Mouse (Mus musculus): ENCODE results near the gene Caskin2. TPM values are rescaled to one million over a fixed set of nuclear protein-coding genes. Genes with fewer than 3 reads are reported as not detected.
A peak's percentile ranks its signal among the peaks of the same experiment; 100 is the strongest.

The Caskin2 gene
- polyA plus RNA-seq, 1 experiment from 2014 or later = 21.5 TPM

- Histone ChIP-seq H3K9me3 (ENCODE audit: low read length) (peaks cover 8% of the 10 kb centered on the region; the same call in 1 of the 2 replicates), H3K4me1 (ENCODE audit: insufficient read depth, low read length) (peaks cover 59% of the 10 kb centered on the region), H3K27me3 (ENCODE audit: insufficient read depth, low read length) (no peaks in the 10 kb centered on the region), H3K36me3 (ENCODE audit: insufficient read depth, low read length) (peaks cover 33% of the 10 kb centered on the region), H3K9ac (replicated peaks; ENCODE audit: low read length) (no peak overlapping the region), H3K4me2 (replicated peaks; ENCODE audit: low read depth, low read length) (peak overlapping the region; percentile 21; the same call in 1 of the 2 replicates), H3K27ac (ENCODE audit: low read length) (peak overlapping the region; percentile 86), H3K4me3 (ENCODE audit: low read length) (no peak overlapping the region)
- WGBS = 80% methylated on average over 11 of the region's 14 CpGs
- 0 out of 2 replicates have a peak, but pooled peaks have one; percentile 7 for ATAC-seq (ENCODE audit: low FRiP score, low TSS enrichment)
These were observed 29.9 kb upstream of the Caskin2 start for GRCm38 (mm10) chr11:115843141-115843890.

DNA sequence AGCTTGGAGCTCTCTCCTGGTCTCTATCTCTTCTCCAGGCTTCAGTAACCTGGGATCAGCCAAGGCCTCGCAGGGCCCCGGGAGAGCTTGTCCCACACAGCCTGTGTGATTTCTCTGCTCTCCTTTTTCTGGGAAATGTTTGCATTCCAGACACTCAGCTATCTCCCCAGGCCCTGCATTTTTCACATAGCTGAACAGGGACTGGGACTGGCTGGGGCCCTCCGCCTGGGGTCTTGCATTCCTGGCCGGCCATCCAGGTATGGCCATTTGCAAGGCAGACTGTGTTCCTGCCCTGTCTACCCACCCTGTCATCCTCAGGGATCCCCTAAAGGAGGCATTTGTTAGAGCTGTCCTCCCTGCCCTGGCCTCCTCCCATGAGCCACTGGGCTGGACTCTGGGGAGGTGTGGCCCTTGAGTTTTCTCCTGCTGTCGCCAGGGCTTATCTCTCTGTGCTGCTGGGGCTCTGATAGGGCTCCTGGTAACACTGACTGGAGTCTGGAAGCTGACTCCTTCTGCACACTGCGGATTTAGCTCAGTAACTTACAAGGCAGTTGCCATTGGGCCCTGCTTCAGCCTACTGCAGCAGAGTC lies 28.6 kb upstream of the Caskin2 start:
- H3K9ac ChIP-seq (replicated peaks; ENCODE audit: low read length) = peak overlapping the region; percentile 41; the same call in 1 of the 2 replicates

DNA sequence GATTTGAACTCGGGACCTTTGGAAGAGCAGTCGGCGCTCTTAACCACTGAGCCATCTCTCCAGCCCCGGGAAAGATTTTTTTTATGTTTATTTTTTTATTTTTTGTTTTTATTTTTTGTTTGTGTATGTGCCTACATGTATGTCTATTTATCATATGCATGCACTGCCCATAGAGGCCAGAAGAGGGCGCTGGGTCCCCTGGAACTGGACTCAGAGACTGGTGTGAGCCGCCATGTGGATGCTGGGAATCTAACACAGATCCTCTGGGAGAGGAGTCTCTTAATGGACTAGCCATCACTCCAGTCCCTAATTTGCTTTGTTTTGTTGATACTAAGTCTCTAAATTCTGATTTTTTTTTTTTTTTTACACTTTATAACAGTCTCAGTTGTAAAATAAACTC lies 27.6 kb upstream of the Caskin2 start:
- Histone ChIP-seq H3K9me3 (ENCODE audit: low read length) (peaks cover 8% of the 10 kb centered on the region; the same call in 1 of the 2 replicates), H3K4me2 (replicated peaks; ENCODE audit: low read depth, low read length) (no peak overlapping the region), H3K36me3 (ENCODE audit: insufficient read depth, low read length) (peaks cover 14% of the 10 kb centered on the region), H3K27me3 (ENCODE audit: insufficient read depth, low read length) (no peaks in the 10 kb centered on the region), H3K9ac (replicated peaks; ENCODE audit: low read length) (no peak overlapping the region), H3K27ac (ENCODE audit: low read length) (peak overlapping the region; percentile 86), H3K4me1 (ENCODE audit: insufficient read depth, low read length) (peaks cover 69% of the 10 kb centered on the region), H3K4me3 (ENCODE audit: low read length) (no peak overlapping the region)
- 85% methylated on average over 6 of the region's 6 CpGs for whole genome bisulfite sequencing
- no peak for ATAC-seq (ENCODE audit: low FRiP score, low TSS enrichment)

More for the DNA sequence above, 28.6 kb upstream of the Caskin2 start:
- Histone ChIP-seq H3K36me3 (ENCODE audit: insufficient read depth, low read length) (peaks cover 22% of the 10 kb centered on the region), H3K9me3 (ENCODE audit: low read length) (peaks cover 8% of the 10 kb centered on the region; the same call in 1 of the 2 replicates), H3K4me1 (ENCODE audit: insufficient read depth, low read length) (peaks cover 67% of the 10 kb centered on the region), H3K27me3 (ENCODE audit: insufficient read depth, low read length) (no peaks in the 10 kb centered on the region), H3K4me2 (replicated peaks; ENCODE audit: low read depth, low read length) (no peak overlapping the region), H3K4me3 (ENCODE audit: low read length) (no peak overlapping the region), H3K27ac (ENCODE audit: low read length) (peak overlapping the region; percentile 86)
- WGBS = 18% methylated on average over 6 of the region's 6 CpGs
- 0 out of 2 replicates have a peak, but pooled peaks have one; percentile 14 for ATAC-seq (ENCODE audit: low FRiP score, low TSS enrichment)

DNA sequence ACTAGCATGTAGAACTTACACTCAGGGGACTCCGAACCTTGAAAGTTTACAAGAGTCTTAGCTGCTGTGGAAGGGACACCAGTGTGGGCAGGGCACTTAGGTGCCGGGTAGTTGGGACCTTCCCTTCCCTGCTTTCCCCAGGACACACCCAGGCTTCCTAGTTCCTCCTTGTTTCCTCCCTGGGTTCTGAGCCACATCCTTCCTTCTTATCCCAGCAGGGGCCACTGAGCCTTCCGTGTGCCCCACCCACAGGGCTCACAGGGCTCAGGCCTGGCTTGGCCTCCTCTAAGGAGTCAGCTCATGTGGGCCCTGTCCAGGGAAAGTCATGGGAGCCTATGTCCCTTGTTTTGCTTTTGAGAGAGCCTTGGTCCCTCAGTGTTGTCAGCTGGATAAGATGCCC lies 26.3 kb upstream of the Caskin2 start:
- Histone ChIP-seq H3K4me1 (ENCODE audit: insufficient read depth, low read length) (peaks cover 76% of the 10 kb centered on the region), H3K4me3 (ENCODE audit: low read length) (no peak overlapping the region), H3K9ac (replicated peaks; ENCODE audit: low read length) (no peak overlapping the region), H3K27me3 (ENCODE audit: insufficient read depth, low read length) (no peaks in the 10 kb centered on the region), H3K4me2 (replicated peaks; ENCODE audit: low read depth, low read length) (no peak overlapping the region), H3K27ac (ENCODE audit: low read length) (peak overlapping the region; percentile 21; the same call in 1 of the 2 replicates), H3K9me3 (ENCODE audit: low read length) (peaks cover 3% of the 10 kb centered on the region; the same call in 1 of the 2 replicates), H3K36me3 (ENCODE audit: insufficient read depth, low read length) (peaks cover under 1% of the 10 kb centered on the region; the same call in 1 of the 2 replicates)
- no peak for ATAC-seq (ENCODE audit: low FRiP score, low TSS enrichment)
- 66% methylated on average over 3 of the region's 3 CpGs for whole genome bisulfite sequencing

- Histone ChIP-seq H3K4me3 (ENCODE audit: low read length) (no peak overlapping the region), H3K27me3 (ENCODE audit: insufficient read depth, low read length) (no peaks in the 10 kb centered on the region), H3K27ac (ENCODE audit: low read length) (peak overlapping the region; percentile 52; the same call in 1 of the 2 replicates), H3K4me2 (replicated peaks; ENCODE audit: low read depth, low read length) (no peak overlapping the region), H3K9ac (replicated peaks; ENCODE audit: low read length) (peak overlapping the region; percentile 9; the same call in 1 of the 2 replicates), H3K4me1 (ENCODE audit: insufficient read depth, low read length) (peaks cover 77% of the 10 kb centered on the region), H3K9me3 (ENCODE audit: low read length) (peaks cover 3% of the 10 kb centered on the region; the same call in 1 of the 2 replicates), H3K36me3 (ENCODE audit: insufficient read depth, low read length) (no peaks in the 10 kb centered on the region)
- WGBS = 28% methylated on average over 4 of the region's 4 CpGs
- ATAC-seq (ENCODE audit: low FRiP score, low TSS enrichment) = 0 out of 2 replicates have a peak, but pooled peaks have one; percentile 18
These were observed 25.5 kb upstream of the Caskin2 start for GRCm38 (mm10) chr11:115838895-115839311.

DNA sequence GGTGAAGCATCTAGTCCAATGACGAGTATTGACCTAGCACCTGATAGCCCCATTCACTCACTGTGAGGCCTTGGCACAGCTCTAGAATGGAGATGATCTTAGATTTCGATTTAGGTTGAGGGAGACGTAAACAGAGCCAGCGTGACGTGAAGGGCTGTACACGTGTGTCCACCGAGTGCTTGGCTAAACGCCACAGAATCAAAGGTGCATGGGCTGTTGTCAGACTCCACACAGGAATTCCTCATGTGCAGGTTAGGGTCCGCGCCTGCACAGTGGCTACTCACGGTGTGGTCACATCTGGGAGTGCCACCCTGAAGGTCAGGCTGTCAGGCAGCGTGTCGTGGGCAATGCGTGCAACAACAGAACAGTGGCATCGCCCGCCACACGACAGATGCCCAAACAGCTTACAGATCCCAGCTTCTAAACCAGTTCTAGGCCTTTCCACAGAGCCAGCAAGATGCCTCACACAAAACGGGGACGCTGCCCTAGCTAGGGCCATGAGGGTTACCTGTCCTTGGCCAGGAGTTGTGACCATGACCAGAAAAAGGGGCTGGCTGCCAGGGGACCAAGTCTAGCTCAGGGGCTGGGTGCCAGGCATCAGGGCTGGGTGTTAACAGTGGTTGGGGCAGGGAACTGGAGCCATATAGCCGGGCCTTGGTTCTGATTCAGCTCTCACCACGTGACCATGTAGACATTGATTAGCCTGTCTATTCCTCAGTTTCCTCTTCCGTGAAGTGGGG lies 24.3 kb upstream of the Caskin2 start:
- Histone ChIP-seq H3K4me3 (ENCODE audit: low read length) (no peak overlapping the region), H3K27me3 (ENCODE audit: insufficient read depth, low read length) (no peaks in the 10 kb centered on the region), H3K36me3 (ENCODE audit: insufficient read depth, low read length) (no peaks in the 10 kb centered on the region), H3K27ac (ENCODE audit: low read length) (peak overlapping the region; percentile 41; the same call in 1 of the 2 replicates), H3K4me2 (replicated peaks; ENCODE audit: low read depth, low read length) (no peak overlapping the region), H3K9ac (replicated peaks; ENCODE audit: low read length) (no peak overlapping the region), H3K9me3 (ENCODE audit: low read length) (peaks cover 3% of the 10 kb centered on the region; the same call in 1 of the 2 replicates), H3K4me1 (ENCODE audit: insufficient read depth, low read length) (peaks cover 77% of the 10 kb centered on the region)
- WGBS = 88% methylated on average over 22 of the region's 22 CpGs
- ATAC-seq (ENCODE audit: low FRiP score, low TSS enrichment) = no peak

DNA sequence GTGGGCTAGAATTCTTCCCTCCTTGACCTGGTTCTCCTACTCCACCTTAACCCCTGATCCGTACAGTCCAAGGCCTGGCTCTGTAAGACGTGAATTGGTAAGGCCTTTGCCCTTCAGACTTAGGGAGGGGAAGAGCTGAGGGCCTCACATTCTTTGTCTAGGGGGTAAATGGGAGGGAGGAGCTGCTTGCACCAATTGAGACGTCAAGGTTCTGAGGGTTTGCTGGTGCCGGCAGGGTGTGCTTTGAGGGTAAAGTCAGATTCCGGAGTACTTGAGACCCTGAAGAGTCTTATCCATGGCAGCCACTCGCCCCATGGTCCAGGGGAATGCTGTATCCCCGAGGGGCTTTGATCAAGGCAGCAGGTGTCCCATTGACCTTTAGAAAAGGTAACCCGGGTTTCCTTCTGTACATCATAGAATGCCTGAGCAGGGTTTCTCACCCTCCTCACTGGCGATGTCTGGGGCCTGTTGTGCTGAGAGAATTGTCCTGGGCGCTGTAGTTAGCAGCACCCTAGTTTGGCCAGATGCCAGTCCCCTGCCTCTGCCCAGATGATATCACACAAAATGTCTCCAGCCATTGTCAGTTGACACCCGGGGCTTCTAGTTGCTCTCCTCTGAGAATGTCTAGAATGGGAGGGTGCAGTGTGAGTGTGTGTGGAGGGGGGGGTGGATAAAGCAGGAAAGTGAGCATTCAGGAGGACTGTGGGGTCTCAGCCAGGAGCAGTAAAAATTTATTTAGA lies 23.4 kb upstream of the Caskin2 start:
- 52% methylated on average over 11 of the region's 11 CpGs for WGBS
- Histone ChIP-seq H3K4me1 (ENCODE audit: insufficient read depth, low read length) (peaks cover 77% of the 10 kb centered on the region), H3K27ac (ENCODE audit: low read length) (peak overlapping the region; percentile 70; the same call in 1 of the 2 replicates), H3K4me3 (ENCODE audit: low read length) (no peak overlapping the region), H3K4me2 (replicated peaks; ENCODE audit: low read depth, low read length) (no peak overlapping the region), H3K36me3 (ENCODE audit: insufficient read depth, low read length) (no peaks in the 10 kb centered on the region), H3K9me3 (ENCODE audit: low read length) (peaks cover 3% of the 10 kb centered on the region; the same call in 1 of the 2 replicates), H3K27me3 (ENCODE audit: insufficient read depth, low read length) (no peaks in the 10 kb centered on the region), H3K9ac (replicated peaks; ENCODE audit: low read length) (peak overlapping the region; percentile 47)
- no peak for ATAC-seq (ENCODE audit: low FRiP score, low TSS enrichment)

DNA sequence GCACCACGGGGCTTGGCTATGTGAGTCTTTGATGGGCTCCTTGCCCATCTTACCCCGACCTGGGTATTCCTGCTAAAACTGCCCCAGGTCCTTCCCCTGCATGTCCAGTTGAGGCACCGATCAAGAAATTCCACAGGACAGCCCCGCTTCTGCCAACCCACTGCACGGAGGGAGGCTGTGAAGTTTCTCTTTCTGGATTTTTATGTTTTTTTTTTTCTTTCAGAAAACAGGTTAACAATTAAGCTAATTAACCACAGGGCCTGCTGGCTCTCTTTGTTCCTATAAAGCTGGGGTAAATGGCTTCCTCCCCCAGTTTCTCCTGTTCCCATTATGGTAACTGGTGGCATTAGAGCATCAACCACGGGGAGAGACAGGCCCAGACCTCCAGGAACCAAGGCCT lies 20.6 kb upstream of the Caskin2 start:
- Histone ChIP-seq H3K27ac (ENCODE audit: low read length) (peak overlapping the region; percentile 94), H3K4me3 (ENCODE audit: low read length) (no peak overlapping the region), H3K27me3 (ENCODE audit: insufficient read depth, low read length) (no peaks in the 10 kb centered on the region), H3K9me3 (ENCODE audit: low read length) (no peaks in the 10 kb centered on the region), H3K9ac (replicated peaks; ENCODE audit: low read length) (peak overlapping the region; percentile 54), H3K36me3 (ENCODE audit: insufficient read depth, low read length) (no peaks in the 10 kb centered on the region), H3K4me2 (replicated peaks; ENCODE audit: low read depth, low read length) (peak overlapping the region; percentile 13; the same call in 1 of the 2 replicates), H3K4me1 (ENCODE audit: insufficient read depth, low read length) (peaks cover 87% of the 10 kb centered on the region)
- no peak for ATAC-seq (ENCODE audit: low FRiP score, low TSS enrichment)
- WGBS = 49% methylated on average over 6 of the region's 6 CpGs

DNA sequence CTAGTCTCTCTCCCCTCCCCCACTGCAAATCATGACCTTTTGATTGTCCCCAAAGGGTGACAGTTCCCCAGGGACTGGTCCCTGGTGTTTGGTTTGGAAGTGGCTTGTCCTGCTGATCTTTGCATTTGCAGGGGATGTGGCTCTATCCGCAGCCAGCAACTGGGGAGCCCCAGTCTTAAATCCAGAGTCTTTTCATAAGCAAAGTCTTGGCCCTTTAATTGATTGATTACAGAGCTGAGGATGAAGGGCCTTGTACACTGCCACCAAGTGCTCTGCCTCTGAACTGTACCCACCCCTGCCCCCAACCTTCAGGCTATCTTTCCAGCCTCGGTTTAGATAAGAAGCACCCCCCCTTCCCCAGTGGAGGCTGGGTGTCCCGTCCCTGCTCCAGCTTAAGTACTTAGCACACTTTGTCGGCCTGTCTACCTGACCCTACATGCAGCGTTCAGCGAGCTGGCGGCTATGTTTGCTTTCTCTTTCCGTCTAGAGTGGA lies 19.6 kb upstream of the Caskin2 start:
- Histone ChIP-seq H3K4me2 (replicated peaks; ENCODE audit: low read depth, low read length) (peak overlapping the region; percentile 34), H3K27ac (ENCODE audit: low read length) (peak overlapping the region; percentile 94), H3K4me1 (ENCODE audit: insufficient read depth, low read length) (peaks cover 87% of the 10 kb centered on the region), H3K9me3 (ENCODE audit: low read length) (no peaks in the 10 kb centered on the region), H3K4me3 (ENCODE audit: low read length) (no peak overlapping the region), H3K27me3 (ENCODE audit: insufficient read depth, low read length) (no peaks in the 10 kb centered on the region), H3K36me3 (ENCODE audit: insufficient read depth, low read length) (no peaks in the 10 kb centered on the region), H3K9ac (replicated peaks; ENCODE audit: low read length) (peak overlapping the region; percentile 41)
- ATAC-seq (ENCODE audit: low FRiP score, low TSS enrichment) = no peak
- WGBS = 11% methylated on average over 8 of the region's 8 CpGs
